Mouse (Mus musculus) adrenal gland, postnatal 14 days (tissue): ENCODE data around the gene Rem1. TPM values are rescaled to one million over a fixed set of nuclear protein-coding genes. Genes with fewer than 3 reads are reported as not detected.

Experiments
- DNase-seq: peaks from one replicate; pipeline ENCODE4 v3.0.0; 2021; ENCODE audit warnings: mixed read lengths
- long read RNA-seq, 2 experiments: library from polyadenylated mRNA; stranded (forward); transcript quantifications; one replicate each; pipeline ENCODE4 v2.0.0; 2021
- total RNA-seq: library from RNA; stranded (reverse); gene quantifications from 2 replicates; pipeline ENCODE4 v1.2.3, GENCODE M21; 2021

Rem1 gene
- 8.3 and 9.8 TPM in 2 replicates for total RNA-seq
- long read RNA-seq, experiment 1, transcript Rem1-201 (5 exons, 1,663 nt): major isoform, 9 of 12 reads
- long read RNA-seq, experiment 1, partial matches to known transcripts: 1 of 12 reads
- long read RNA-seq, experiment 1, other reads (novel, unspliced or antisense): 2 of 12 reads
- long read RNA-seq, experiment 2, partial matches to known transcripts: 0 of 4 reads
- long read RNA-seq, experiment 2, other reads (novel, unspliced or antisense): 0 of 4 reads

- peak; percentile 52 for DNase-seq
Observed at GRCm38 (mm10) chr2:152626774-152627591, at the start of gene Rem1. TSS of gene Rem1 (plus strand) at chr2:152626951.

DNA sequence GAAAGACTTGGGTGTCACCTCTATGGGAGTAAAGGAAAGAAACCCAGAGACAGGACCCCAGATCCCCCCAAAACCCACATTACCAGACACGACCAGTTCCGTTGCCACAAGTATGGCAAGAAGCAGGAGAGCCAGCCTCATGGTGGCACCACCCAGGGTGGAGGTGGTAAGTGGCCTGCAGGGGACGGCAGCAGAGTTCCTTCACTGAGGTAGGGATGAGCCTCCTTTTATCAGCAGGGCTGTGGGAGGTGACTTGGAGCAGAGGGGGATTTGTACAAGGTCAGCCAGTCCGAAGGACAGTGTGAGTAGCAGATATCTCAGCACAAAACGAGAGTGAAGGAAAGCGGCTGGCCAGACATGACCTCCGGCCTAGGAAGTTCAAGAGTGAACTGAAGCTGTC is 46.6 kb upstream of the Rem1 start, which contains the start of gene Defb19:
Gene Defb19 (minus strand): TSS at position 206 of the 400 bp plus-strand sequence.
- DNase-seq: peak; percentile 32

GRCm38 (mm10) chr2:152580612-152581011 is 46.1 kb upstream of the Rem1 start:
- DNase-seq: no peak

GRCm38 (mm10) chr2:152586926-152587560 is 39.7 kb upstream of the Rem1 start:
- peak; percentile 63 for DNase-seq

DNA sequence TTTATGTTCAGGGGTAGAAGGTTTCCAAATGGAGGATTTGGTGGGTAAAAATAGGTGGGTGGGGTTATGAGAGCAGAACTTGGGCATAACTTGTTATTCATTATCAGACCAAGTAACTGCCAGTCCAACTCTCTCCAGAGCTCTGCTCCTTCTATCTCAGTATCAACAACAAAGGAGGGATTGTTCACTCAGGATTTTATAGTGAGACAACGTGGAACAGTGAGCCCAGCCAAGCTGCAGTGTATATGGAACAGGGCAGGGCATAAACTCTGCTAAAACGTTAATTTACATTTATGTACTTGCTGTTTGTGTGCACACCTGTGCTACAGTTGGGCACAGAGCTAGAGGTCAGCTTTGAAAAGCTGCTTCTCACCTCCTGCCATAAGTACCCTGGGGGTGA is 38.3 kb upstream of the Rem1 start:
- DNase-seq: no peak

- no peak for DNase-seq
Observed at GRCm38 (mm10) chr2:152589021-152589420, 37.7 kb upstream of the Rem1 start.

GRCm38 (mm10) chr2:152599299-152599698 is 27.5 kb upstream of the Rem1 start, which contains the start of gene Defb45:
TSS of gene Defb45 (minus strand) at chr2:152599399.
- DNase-seq: no peak

- DNase-seq: peak; percentile 42
Observed at GRCm38 (mm10) chr2:152600076-152600475, 26.7 kb upstream of the Rem1 start.

DNA sequence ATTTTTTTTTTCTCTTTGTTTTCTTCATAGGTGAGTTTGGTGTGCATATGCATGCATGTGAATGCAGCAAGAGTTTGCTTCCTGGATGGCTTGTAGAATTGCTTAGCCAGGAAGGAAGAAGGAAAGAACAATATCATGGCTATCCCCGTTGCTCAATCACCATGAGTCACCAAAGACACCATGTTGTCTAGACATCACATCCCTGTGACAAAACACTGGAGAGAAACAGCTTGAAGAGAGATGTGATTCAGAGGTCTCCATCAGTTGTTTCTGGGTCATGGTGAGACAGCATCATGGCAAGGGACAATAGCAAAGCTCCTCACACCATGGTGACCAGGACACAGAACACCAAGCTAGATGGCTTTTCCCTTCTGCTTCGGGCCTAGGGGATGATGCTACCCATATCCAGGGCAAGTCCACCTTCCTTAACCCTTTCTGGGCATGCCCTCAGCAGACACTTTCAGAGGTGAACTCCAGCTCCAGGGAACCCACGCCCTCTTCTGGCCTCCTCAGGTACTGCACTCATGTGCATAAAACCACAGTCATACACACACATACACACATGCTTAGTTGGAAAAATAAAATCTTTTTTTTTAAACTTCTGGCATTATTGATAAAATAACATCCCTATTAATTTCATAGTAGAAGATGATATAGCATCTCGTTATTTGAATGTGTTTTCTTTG is 25.3 kb upstream of the Rem1 start:
- DNase-seq: no peak

DNA sequence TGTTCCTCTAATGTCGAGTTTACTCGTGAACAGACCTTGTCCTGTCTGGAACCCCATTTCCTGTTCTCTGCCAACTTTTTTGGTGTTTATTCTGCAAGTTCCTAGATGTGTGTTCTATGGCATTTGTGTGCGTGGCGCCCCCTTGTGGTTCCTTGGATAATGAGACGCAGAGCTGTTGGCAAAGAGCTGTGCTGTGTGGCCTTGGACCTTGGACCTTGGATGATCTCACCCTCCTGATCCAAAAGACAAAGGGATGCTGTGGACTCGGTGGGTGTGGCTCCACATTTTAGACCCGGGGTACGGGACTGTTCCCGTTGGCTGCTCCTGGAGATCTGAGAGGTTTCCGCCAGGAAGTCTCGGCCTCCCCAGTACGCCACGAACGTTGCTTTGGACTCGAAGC is 22.7 kb upstream of the Rem1 start, which contains the start of gene Defb36:
Gene Defb36 (plus strand): TSS at position 271 of the 400 bp plus-strand sequence.
- DNase-seq: peak; percentile 90

GRCm38 (mm10) chr2:152607746-152608145 is 19.0 kb upstream of the Rem1 start:
- DNase-seq: no peak

DNA sequence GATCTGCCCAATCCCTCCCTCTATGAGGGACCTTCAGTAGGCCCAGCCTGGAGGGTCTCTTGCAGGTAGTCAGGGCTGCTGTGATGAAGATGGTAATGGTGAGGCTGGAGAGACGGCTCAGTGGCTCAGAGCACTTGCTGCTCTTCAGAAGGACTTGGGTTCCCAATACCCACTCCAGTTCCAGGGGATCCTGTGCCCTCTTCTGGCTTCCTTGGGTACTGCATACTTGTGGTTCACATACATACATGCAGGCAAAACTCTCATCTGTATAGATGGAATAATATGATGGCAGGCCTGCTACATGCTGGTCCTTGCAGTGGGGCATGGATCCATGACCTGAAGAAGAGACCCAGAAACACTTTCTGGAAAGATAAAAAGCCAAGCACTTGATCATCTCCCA is 18.0 kb upstream of the Rem1 start:
- no peak for DNase-seq

GRCm38 (mm10) chr2:152612193-152612592 is 14.6 kb upstream of the Rem1 start:
- no peak for DNase-seq

DNA sequence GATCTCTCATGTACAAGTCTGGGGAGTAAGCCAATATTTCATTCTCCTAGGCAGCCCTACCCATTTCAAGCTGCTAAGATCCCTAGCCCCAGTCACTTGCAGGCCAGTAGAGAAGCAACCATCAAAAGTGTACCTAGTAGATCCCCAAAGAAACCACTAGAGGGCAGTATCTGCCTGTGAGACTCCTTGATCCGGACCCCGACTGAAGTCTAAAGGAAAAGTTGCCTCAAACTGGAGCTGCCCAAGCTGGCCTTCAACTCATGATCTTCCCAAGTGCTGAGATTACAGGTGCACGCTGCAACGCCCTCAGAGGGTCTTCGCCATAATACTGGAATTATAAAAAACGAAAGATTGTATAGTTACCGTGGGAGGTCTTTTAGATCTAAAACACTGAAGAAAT is 11.2 kb upstream of the Rem1 start:
- peak; percentile 74 for DNase-seq

DNA sequence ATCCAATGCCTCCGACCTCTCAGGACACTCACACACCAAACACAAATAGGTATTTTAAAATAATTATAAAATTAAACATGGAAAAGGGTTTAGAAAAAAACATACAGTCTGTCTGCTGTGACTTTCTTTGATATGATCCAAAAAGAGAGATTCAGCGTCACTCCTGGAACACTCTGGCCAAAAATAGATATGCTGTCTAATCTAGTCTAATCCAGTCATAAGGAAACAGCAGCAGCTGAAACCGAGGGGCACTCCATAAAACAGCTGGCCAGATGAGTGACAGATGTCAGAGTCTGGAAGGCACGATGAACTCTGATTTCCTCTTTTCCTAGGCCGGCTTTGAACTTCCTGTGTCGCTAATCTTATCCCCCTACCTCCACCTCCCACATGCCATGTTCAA is 10.3 kb upstream of the Rem1 start:
- DNase-seq: no peak

- DNase-seq: no peak
Observed at GRCm38 (mm10) chr2:152617374-152617773, 9.4 kb upstream of the Rem1 start.

DNA sequence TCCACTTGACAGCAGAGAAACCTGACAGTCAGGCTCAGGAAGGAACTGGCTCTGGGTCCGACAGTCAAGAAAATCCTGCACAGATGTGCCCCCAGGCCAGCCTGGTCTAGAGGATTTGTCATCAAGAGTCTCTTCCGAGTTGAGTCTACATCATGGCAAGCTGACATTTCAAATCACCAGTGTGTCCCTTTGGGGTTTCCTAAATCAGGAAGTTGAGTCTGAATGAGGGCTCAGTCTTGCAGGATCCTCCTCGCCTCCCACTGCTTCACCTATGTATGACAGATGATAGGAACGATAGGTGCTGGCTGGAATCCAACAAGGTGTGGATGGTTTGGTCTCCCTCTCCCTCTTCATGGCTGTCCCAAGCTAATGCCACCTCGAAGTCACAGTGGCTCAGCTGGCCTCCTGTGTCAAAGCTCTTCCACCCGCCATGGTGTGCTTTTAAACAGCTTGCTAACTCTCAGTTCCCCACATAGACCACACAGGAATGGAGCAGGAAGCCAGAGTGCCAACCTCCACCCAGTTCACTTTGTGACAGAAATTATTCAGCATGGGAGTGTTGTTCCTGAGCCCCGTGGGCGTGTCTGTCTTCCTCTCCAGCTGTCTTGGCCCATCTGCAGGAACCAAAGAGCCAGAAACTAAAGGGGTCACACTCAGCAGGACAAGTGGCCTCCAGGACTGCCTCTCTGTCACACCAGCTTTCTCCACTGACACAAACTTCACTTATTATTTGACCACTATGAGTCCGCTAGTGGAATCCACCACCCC is 6.2 kb upstream of the Rem1 start:
- DNase-seq: no peak

DNA sequence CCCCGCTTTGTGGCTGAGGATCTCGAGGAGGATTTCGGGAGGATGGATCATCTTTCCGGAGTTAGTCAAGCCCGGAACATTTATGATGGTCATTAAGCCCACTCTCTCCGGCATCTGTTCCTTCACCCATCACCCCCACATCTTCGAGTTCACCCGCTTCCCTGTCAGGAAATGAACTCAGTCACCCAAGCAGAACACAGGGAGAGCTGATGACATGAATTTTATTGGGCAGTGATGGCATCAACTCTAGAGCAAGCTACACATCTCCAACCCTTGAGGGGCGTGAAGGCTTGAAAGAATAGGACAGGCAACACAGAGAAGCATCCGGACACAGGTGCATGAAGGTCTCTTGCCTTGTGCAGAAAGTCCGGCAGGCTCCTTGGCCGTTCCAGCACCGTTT is 4.6 kb upstream of the Rem1 start:
- DNase-seq: no peak

DNA sequence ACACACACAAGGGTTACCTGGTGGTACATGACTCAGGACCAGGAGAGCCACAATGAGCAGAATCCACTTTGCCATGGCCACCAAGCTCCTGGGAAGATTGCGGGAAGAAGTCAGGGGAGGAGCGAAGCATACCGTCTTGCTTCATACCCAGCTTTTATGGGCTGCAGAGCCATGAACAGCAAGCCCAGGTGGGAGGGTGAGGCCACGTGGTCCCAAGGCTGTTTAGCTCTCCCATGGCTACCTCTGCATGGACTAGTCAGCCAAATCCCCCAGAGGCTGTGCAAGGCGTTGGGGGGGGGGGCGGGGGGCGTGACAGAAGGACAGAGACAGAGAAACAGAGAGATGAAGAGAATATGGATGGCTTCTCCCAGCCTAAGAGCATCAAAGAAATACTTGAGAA is 3.8 kb upstream of the Rem1 start, which contains the start of gene Defb25:
Gene Defb25 (minus strand): TSS at position 101 of the 400 bp plus-strand sequence.
- DNase-seq: no peak

DNA sequence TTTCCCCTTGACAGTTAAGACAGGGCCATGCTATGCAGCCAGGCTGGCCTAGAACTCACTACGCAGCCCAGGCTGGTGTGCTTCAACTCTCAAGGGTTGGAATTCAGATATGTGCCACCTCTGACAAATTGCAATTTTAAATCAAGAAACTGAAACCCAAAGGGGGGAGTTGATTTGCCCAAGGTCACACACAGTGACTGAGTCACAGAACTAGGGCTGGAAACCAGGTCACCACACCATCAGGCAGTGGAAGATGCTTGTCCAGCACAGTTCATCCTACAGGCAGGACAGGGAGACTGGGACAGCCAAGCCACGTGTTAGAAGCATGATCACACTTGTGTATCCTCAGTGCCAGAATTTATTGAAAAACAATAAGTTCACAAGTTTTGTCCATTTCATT is 2.2 kb upstream of the Rem1 start:
- DNase-seq: no peak

GRCm38 (mm10) chr2:152625256-152625655 is 1.5 kb upstream of the Rem1 start:
- no peak for DNase-seq

DNA sequence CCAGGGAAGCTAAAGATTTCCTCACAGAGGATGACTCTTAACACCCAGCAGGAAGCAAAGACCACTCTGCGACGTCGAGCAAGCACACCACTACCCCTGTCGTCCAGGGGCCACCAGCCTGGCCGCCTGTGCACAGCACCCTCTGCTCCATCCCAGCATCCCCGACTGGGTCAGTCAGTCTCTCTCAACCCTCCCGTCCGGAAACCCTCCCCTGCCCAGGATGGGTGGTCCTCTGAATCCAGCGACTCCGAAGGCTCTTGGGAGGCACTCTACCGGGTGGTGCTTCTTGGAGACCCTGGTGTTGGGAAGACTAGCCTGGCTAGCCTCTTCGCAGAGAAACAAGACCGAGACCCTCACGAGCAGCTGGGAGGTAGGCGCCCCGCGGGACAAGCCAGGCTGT is 1.3 kb downstream of the Rem1 start:
- DNase-seq: no peak
